Mouse (Mus musculus) kidney, postnatal 10 days (tissue): Measurements from ENCODE around the gene P4hb.

Source experiments
- DNase-seq: peaks from one replicate; pipeline ENCODE4 v3.0.0; 2021; ENCODE audit warnings: mixed read lengths

P4hb gene

DNA sequence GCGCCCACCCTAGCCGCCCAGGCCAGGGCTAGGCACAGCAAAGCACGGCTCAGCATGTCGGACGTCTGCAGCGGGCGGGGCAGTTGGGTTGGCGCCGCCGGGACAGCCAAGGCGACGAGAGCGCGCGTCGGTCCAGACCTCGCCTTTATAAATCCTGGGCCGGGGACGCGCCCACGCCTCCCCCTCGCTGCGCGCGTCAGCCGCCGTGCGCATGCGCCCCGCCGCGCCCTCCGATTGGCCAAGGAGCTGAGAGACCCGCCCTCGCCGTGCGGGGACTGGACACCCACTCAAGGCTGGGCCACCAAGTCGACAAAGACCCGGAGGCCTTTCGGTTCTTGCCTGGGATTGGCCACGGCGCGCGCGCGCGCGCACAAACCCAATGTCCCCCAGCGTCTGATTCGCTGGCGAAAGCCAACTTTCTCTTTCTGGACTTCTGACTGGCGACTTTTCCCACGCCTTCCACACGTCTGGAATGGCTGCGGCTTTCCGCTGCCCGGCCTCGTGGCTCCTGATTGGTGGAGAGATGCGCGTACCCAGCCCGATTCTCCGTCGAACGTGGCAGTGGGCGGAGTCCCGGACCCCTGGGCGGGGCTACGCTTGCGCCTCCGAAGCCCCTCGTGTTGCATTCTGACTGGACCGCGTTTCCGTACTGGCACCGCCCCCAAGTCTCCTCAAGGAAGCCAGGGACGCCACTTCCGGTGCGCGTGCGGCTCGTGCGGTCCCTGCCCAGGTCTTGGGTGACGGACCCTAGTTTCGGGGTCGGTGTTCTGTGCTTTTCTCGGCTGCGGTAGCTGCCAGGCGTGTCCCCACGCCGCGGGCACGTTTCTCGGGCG is at the start of gene P4hb:
P4hb (minus strand) TSS at position 502 of the 833 bp plus-strand sequence.
- DNase-seq, result peak; percentile 100

DNA sequence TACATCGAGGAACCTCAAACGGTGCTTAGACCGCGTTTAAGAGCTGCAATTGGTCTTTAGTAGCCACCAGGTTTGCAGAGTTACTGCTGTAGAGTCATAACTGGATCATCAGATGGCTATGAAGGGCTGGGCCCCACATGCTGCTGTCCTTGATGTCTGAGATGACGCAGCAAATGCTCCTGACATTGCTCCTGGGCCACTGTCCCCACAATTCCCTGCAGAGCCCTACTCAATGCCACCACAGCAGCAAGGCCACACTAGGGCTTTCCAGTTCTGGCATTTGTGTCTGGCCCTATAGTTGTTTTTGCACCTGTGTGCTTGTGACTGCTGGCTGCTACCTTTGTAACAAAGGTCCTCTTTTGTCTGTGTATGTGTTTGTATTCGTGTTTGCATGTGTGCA is 49.8 kb upstream of the P4hb start:
- no peak for DNase-seq

DNA sequence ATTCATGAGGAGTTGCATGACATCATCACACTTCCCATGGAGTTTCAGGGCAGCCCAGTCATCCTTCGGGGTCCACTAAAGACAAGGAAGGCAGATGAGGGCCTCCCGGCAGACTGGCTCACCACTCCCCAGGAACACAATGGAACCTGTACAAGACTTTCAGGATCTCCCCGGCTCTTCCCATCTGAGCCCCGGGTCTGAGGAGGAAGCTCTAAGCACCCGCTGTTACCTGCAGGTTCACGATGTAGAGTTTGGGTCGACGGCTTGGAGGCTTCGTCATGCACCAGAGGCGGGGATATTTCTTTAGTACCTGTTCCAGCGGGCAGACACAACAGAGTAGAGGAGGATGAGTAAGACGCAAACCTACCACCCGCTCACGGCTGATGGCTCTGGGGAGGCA is 47.1 kb upstream of the P4hb start:
- DNase-seq, result no peak

DNA sequence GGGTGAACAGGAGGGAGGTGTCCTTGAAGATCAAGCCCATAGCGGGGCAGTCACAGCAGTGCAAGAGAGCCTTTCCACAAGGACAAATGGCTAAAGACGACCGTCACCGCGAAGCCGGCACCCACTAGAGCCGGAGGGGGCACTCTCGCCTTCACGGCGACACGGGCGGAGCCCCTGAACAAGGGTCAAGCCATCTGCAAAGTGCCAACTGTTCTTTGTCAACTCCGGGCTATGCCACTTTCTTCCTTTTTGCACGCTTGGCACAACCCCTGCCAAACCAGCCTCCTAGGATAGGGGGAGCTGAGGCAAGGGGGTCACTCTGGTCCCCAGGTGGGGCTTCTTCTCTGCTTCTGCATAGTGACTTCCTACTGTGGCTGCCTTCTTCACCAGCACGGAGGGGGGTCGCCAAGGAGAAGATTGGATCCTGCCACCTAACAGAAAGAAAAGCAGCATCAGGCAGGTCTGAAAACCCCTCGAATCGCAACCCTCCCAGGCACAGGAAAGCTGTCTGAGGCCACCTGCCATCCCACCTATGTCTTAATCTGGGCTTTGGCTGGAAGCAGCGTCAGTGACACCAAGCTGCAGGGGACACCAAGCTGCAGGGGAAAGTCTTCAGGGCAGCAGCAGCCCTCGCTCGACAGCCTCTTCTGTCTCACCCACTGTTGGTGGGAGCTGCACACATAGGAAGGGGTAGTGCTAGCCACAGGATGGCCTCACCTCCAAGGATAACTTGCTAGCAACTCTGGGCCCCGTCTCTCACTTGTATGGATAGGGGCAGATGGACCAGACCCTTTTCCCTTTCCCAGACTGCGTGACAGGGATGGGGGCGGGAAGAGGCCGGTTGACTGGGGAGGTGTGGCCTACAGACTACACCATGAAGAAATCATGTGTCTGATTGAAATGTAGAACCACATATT is 45.8 kb upstream of the P4hb start:
- peak; percentile 26 for DNase-seq

DNA sequence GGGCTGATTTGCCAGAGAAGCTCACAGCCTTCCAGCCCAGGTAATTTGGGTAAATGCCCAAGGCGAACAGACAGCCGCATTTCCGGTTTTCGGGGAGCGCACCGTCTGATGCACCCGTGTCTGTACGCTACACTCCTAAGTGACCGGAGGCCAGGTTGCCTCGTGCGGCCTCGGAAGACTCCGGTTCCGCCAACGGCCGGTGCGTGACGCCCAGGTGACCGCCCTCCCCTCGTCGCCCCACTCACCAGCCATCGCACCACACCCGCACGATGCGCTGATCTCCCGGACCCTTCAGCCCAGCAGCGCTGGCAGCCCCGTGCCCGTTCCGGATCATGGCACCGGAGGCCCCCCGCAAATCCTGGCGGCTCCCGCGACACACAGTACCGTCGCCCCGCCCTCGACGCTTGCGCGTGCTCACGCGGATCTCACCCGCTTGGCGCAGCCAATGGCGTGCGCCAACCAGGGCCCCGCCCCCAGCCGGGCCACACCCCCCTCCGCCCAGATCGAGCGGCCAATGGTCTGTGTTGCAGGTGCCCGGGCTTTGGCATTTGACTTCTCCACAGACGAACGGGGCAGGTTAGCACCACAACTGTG is 44.6 kb upstream of the P4hb start, which contains the start of gene Pcyt2:
Pcyt2 (minus strand) TSS at position 418 of the 594 bp plus-strand sequence.
- peak; percentile 96 for DNase-seq

DNA sequence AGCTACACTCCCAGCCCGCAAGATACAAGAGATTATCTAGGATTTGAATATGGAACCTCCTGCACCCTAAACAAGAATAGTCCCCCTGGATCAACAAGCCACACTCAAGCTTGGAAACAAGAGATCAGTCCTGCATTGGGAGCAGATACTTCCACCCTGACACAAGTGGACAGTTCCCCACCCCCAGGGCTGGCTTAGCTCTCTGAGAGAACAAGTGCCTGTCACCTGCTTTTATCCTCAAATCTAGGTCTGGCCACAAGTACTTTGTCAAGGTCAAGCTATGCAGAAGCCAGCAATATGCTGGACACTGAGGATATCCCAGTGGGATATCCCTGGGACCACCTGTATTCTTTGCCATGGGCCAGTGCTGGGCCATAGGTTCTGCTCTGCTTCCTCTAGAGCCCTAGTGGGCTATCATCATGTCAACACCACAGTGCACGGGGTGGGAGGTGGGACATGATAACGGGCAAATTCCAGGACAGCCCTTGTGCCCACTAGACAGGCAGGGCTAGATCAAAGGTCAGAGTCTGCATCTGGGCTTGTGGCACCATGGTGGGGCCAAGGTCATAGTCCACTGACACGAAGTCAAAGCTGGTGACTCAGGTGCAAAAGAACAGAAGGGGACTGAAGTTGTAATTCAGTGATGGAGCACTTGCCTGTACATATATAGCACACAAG is 43.7 kb upstream of the P4hb start:
- DNase-seq, result peak; percentile 55

DNA sequence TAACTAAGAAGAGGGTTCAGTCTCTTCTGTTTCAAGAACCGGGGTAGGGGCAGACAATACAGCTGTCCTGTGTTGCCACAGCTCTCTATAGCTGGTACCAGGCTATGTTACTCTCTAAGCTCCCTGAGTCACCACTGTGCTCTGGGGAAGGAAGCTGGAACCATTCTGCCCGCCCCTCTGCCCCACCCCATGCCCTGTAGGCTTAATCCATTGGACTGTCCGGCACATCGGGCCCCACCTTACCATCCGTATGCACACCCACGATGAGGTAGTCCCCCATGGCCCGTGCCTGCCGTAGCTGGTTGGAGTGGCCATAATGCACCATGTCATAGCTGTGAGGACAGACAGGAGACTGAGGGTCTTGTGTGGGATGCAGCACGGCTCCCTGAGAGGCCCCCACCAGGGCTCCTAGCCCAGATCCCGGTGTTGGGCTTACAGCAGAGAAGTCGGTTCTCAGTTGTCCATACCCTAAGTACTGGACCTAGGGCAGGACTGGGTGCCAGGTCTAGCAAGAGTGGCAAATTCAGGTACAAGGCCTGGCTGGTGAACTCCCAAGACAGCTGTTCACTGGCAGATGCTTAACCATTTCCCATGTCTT is 42.7 kb upstream of the P4hb start:
- DNase-seq, result no peak

DNA sequence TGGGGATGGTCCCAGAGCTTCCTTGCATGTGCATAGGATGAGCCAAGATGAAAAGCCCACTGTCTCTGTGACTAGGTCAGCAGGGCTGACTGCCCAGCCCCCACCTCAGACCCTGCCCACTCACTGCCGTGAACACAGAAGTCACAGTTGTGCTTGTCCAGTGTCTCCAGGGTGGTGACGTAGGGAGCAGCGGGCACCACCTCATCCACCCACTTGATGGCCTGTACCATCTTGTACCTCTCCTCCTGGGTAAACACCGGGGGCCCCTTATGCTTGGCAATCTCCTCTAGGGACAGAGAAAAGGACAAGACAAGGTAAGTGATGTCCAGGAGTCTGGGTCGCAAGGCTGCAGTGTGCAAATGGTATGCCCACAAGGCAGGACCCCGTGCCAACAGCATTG is 42.1 kb upstream of the P4hb start:
- no peak for DNase-seq

DNA sequence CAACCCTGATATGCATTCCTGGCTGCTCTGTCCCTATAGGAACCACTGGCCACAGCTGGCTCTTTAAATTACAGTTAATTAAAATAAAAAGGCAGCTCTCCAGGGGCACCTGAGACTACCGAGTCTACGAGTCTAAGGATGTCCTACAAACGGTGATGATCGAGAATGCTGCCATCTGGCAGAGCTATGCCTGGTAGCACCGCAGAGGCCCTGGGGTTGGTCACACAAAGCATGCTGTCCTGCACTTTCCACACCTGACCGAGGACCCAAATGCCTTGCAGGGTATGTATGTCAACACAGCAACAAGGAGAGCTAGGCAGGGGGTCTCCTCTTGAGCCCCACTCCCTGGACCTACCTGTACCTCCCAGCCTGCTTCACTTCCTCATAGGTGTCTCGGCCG is 40.9 kb upstream of the P4hb start:
- DNase-seq, result no peak

DNA sequence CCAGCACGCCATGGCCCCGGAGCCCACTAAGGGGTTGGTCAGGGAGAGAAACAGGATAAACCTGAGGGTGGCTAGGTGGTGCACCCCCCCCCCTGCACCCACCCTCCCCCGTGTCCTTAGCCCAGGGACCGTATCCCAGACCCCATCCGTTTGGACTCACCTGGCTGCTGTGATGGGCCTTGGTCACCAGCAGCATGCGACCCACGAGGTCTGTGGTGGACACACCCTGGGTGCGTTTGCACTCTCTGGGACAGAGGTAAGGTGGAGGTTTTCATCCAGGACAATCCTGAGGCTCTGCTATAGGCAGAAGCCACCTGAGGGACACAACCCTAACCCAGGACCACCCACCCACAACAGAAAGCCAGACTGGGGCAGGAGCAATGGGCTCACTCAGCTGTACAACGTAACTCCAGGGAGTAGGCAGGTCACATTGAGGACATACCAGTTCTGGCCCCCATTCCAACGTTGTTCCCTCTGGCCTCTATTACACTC is 40.5 kb upstream of the P4hb start:
- no peak for DNase-seq

DNA sequence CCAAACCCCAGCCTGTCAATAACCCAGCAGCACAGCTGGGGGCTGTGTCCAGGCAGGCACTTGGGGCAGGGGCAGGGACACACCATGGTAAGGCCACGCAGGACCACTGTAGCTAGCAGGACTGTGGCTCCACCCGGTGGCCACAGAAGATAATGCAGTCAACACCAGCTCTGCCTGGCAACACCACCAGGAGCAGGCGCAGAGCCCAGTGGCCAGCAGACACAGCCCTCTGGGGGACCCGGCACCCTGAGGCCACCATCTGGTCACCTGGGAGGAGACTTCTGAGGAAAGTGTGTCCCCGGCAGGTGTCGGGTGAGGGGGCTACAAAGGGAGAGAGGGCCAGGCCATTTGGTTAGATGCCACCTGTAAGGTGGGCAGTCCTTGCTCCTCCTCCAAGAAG is 39.7 kb upstream of the P4hb start:
- DNase-seq, result peak; percentile 87

DNA sequence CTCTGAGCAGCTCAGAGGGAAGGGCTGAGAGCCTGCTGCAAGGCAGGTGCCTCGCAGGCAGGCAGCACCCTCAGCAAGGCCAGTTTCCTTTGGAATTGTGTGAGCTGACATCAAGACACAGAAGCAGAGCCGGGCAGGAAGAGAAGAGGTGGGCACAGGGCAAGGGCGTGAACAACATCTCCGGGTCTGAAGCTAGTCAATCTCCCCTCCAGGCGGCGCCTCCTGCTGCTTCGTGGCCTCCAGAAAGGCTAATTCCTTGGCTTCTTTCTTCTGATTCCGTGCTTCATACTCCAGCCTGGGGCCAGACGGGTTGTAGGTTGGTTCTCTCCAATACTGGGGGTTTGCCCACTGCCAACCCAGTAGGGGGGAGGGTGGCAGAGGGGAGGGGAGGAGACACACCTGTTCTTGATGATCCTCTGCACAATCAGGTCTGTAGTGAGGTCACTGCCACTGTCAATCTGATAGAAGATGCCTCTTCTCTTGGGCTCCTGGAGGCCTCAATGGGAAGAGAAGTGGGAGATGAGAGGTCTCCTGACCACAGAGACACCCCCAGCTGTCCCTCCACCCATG is 37.5 kb upstream of the P4hb start:
- DNase-seq, result no peak

DNA sequence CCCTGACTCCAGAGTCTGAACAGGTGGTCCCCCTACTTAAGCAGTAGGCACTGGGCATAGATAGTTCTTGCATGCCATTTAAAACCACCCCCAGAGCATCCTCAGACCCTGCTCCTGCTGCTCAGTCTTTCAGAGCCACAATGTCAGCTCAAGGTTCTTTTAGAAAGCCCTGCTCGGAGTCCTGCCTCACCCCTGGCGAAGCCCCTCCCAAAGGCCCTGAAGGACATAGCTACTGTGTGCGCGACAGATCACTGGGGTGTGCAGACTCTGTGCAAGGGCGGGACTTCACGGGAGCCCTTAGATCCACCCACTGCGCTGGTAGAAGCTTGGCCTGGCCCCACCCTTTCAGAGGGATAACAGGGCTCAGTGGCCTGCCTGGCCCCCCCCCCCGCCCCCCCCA is 36.2 kb upstream of the P4hb start:
- DNase-seq, result peak; percentile 61

DNA sequence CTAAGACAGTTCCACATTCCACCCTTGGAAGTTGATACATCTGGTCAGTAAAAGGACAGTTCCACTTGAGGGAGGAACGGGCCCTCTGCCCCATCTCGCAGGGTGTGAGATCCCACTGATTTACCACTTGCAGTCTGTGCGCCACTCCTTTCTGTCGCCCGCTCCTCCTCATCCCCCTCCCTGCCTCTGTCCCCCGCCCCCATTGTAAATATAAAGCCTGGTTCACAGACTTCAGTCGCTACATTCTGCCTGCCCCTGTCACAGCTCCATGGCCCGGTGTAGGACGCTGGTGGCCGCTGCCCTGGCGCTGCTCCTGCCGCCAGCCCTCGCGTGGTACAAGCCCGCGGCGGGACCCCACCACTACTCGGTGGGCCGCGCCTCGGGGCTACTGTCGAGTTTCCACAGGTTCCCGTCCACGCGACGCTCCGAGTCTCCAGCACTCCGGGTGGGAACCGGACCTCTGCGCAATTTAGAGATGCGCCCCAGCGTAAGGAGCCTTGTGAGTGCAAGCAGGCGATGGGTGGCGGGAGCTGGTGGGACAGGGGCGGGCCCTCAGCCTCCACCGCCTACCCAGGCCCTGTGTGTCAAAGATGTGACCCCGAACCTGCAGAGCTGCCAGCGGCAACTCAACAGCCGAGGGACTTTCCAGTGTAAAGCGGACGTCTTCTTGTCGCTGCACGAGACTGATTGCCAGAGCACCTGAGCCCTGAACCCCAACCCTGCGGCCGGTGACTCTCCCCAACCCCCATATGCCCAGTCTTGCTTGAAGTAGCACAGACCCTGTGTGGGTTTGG is 35.4 kb upstream of the P4hb start, which contains the start of gene Npb:
Npb (plus strand) TSS at position 237 of the 794 bp plus-strand sequence.
- DNase-seq, result peak; percentile 35

DNA sequence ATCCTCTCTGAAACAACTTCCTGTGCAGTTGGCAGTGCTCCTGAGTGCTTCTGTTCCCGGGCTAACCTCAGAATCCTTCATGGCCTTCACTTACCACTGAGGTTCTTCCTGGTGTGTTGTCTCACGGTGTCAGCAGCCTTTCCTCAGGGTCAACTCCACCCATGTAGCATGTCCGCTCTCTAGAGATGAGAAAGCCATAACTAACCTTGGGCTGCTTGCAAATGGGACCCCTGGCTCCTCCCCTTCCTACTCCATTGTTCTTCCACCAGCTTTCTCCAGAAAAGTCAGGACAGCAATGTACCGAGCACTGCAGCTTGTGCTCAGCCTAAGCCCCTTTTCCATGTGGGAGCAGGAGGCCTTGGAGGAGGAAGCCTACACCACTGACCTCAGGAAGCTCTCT is 33.7 kb upstream of the P4hb start:
- DNase-seq, result no peak

DNA sequence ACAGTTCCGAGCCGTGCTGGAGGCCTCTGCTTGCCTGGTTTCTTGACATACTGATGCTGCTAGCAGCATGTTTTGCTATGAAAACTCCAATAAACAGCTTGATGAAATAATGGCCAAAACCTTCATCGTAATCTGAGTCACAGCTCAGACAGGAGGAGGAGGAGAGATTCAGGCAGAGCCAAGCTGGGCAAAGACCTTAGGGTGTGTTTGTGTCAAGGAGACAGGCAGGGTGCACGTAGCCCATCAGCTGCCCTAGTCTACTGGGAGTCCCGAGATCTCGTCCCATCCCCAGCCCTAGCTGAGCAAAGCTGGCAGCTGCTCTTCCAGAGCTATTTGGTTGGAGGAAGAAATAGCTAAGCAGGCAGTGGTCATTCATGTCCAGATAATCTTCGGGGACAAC is 32.6 kb upstream of the P4hb start:
- DNase-seq, result no peak

DNA sequence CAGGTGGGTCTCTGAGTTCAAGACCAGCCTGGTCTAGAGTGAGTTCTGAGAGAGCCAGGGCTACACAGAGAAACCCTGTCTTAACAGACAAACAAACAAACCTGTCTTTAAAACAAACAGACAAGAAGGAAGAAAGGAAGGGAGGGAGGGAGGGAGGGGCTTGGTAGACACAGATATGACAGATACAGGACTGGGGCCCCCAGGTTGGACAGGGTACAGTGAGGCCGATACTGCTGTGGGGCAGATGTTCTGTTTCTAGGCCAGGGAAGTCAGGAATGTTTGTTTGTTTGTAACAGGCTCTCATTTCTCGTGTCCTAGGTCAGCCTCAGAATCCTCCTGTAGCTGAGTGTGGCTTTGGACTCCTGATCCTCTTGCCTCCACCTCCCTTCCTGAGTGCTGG is 30.5 kb upstream of the P4hb start:
- no peak for DNase-seq

DNA sequence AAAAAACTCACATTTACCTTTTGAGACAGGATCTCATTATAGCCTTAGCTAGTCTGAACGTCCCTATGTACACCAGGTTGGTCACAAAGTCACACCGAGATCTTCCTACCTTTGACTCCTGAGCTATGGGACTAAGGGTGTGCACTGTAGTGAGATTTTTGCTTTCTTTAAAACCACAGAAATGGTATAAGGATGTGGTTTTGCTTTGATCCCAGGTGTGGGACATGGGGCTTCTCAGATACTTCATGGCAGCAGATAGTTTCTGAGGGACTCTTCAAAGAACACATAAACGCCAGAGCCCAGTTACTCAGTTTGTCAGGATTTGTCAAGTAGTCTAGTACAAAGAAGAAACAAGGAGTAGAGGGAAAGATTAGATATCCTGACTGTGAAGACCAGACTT is 27.7 kb upstream of the P4hb start:
- DNase-seq, result no peak

DNA sequence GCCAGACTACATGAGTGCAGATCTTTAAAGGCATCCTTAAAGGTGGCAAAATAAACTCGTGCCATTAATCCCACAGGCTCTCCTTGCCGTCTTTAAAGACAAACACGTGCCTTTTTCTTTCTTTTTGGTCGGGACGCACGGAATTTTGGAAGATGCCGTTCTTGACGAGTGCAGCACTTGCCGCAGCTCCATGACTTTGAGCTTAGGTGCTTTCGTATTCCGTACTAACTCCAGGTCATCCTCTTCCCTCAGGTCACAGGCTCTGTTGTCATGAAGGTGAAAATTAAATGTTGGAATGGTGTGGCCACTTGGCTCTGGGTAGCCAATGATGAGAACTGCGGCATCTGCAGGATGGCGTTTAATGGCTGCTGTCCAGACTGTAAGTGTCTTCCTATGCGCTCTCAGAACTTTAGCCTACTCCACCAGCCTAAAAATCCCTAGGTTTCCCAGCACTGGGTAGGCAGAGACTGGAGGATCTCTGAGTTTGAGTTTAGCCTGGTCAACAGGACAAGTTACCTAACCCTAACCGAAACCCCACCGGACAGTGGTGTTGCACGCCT is 26.0 kb upstream of the P4hb start:
- DNase-seq, result no peak

DNA sequence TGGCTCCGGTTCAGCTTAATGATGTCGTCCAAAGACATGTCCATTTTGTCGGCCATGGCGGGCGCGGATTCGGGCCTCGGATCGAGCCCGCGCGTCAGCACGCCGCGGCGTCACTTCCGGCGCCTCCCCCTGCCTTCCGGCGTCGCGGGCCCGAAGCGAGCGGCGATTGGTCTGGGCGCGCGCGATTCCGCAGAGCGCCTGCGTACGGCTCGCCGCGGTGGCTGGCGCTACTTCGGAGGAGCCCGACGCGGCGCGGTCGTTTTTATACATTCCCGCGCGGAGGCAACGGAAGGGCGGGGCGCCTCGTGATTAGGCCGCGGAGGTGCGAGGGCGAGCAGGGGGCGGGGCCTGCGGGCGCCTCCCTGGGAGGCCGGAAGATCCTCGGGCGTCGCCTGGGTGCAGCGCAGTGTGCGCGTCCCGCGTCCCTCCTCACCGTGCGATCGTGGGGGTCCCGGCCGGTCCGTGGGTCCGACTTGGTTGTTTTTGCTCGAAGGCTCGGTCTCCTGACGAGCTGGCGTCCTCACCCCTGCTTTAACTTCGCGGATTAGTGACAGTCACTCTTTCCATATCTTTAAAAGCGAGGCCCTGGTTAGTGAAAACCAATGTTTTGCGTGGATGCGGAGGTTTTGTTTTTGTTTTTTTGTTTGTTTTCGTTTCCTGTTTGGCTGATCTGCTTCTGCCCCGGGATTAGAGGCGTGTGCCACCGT is 25.4 kb upstream of the P4hb start, which contains the start of the genes Alyref and Anapc11:
Alyref (minus strand) TSS at position 83 of the 707 bp plus-strand sequence.
Anapc11 (plus strand) TSS at position 139 of the 707 bp plus-strand sequence.
- peak; percentile 97 for DNase-seq
